Mouse (Mus musculus): ENCODE data around the gene Chd1.

- TF ChIP-seq CTCF (IDR thresholded peaks at IDR 0.05; ENCODE audit: control insufficient read depth, insufficient read depth, low read length): no peak
- no peak for TF ChIP-seq POLR2A (IDR thresholded peaks at IDR 0.05; ENCODE audit: borderline replicate concordance, control insufficient read depth, low read depth, low read length)
Observed at GRCm38 (mm10) chr17:15743379-15743778, 38.6 kb downstream of the Chd1 start.
